Mouse (Mus musculus) bone marrow, adult 2 months (tissue): ENCODE measurements around the gene Borcs5.

Experiments used
- CTCF ChIP-seq: fragments of 200-500 bp; IDR thresholded peaks from 2 replicates; pipeline ENCODE4 v1.5.1; 2011; ENCODE audit warnings: low read length, control low read depth; ENCODE audit not compliant: control insufficient read depth, insufficient read depth
- POLR2A ChIP-seq: fragments of 200-500 bp; IDR thresholded peaks from 2 replicates; pipeline ENCODE4 v1.6.1; 2011; ENCODE audit warnings: low read depth, mild to moderate bottlenecking, control low read depth, low read length, borderline replicate concordance; ENCODE audit not compliant: control insufficient read depth

GRCm38 (mm10) chr6:134617589-134617988 is 21.7 kb upstream of the Borcs5 start:
- no peak for TF ChIP-seq POLR2A
- no peak for TF ChIP-seq CTCF
